Mouse (Mus musculus) ZHBTc4 (cell line): Measurements from ENCODE around the gene Selenok.

Experiments
- DNase-seq: peaks from one replicate; pipeline ENCODE4 v3.0.0-alpha.2; 2011; ENCODE audit warnings: low read depth, low spot score

The Selenok gene

GRCm38 (mm10) chr14:29968075-29968821 lies at the start of gene Selenok:
Gene Selenok (plus strand): TSS chr14:29968308.
- peak; percentile 99 for DNase-seq

GRCm38 (mm10) chr14:29928966-29929365 lies 39.1 kb upstream of the Selenok start:
- no peak for DNase-seq

- no peak for DNase-seq
Measured at GRCm38 (mm10) chr14:29935516-29935915, 32.6 kb upstream of the Selenok start.

GRCm38 (mm10) chr14:29937466-29937865 lies 30.6 kb upstream of the Selenok start:
- no peak for DNase-seq

GRCm38 (mm10) chr14:29939600-29940312 lies 28.4 kb upstream of the Selenok start:
- DNase-seq: peak; percentile 46

- no peak for DNase-seq
Measured at GRCm38 (mm10) chr14:29940313-29940812, 27.7 kb upstream of the Selenok start.

GRCm38 (mm10) chr14:29940877-29941276 lies 27.2 kb upstream of the Selenok start:
- peak; percentile 61 for DNase-seq

- peak; percentile 26 for DNase-seq
Measured at GRCm38 (mm10) chr14:29946761-29947309, 21.3 kb upstream of the Selenok start.

- peak; percentile 89 for DNase-seq
Measured at GRCm38 (mm10) chr14:29950805-29951204, 17.3 kb upstream of the Selenok start.

- no peak for DNase-seq
Measured at GRCm38 (mm10) chr14:29957393-29957792, 10.7 kb upstream of the Selenok start.

GRCm38 (mm10) chr14:29967611-29968010 lies 497 bp upstream of the Selenok start:
- peak; percentile 54 for DNase-seq

- no peak for DNase-seq
Measured at GRCm38 (mm10) chr14:29971446-29971845, 3.3 kb downstream of the Selenok start.

- no peak for DNase-seq
Measured at GRCm38 (mm10) chr14:29971993-29972392, 3.9 kb downstream of the Selenok start.

- DNase-seq: no peak
Measured at GRCm38 (mm10) chr14:29976927-29977326, 8.8 kb downstream of the Selenok start.

- DNase-seq: peak; percentile 93
Measured at GRCm38 (mm10) chr14:29978254-29979204, 10.4 kb downstream of the Selenok start, which contains the start of gene Actr8. Gene Actr8 (plus strand): TSS chr14:29978337.

GRCm38 (mm10) chr14:29980447-29981205 lies 12.5 kb downstream of the Selenok start:
- DNase-seq: peak; percentile 83

GRCm38 (mm10) chr14:29986096-29986495 lies 18.0 kb downstream of the Selenok start:
- DNase-seq: no peak

- no peak for DNase-seq
Measured at GRCm38 (mm10) chr14:29987276-29987675, 19.2 kb downstream of the Selenok start.

GRCm38 (mm10) chr14:29987739-29988138 lies 19.6 kb downstream of the Selenok start:
- DNase-seq: no peak

- DNase-seq: no peak
Measured at GRCm38 (mm10) chr14:29988337-29988736, 20.2 kb downstream of the Selenok start.
